Mouse (Mus musculus) cerebellum, postnatal 25 days (tissue): Measurements from ENCODE around the gene Nfkbil1.

Experiments
- DNase-seq, 2 experiments: peaks; one replicate each; pipeline ENCODE4 v3.0.0; 2021; ENCODE audit warnings: mixed read lengths in 2 of 2

Gene Nfkbil1

GRCm38 (mm10) chr17:35235614-35236389 is at the start of gene Nfkbil1:
Nfkbil1 (minus strand) TSS chr17:35235792.
- DNase-seq: peak; percentile 91 to 93

GRCm38 (mm10) chr17:35280276-35280675 is 44.7 kb upstream of the Nfkbil1 start:
- DNase-seq: no peak

GRCm38 (mm10) chr17:35278957-35279688 is 43.5 kb upstream of the Nfkbil1 start:
- no peak for DNase-seq

GRCm38 (mm10) chr17:35278049-35278448 is 42.5 kb upstream of the Nfkbil1 start:
- no peak for DNase-seq

GRCm38 (mm10) chr17:35276304-35276864 is 40.8 kb upstream of the Nfkbil1 start:
- no peak for DNase-seq

GRCm38 (mm10) chr17:35274770-35275169 is 39.2 kb upstream of the Nfkbil1 start:
- DNase-seq: peak; percentile 89 to 94

GRCm38 (mm10) chr17:35272249-35272648 is 36.7 kb upstream of the Nfkbil1 start:
- DNase-seq: no peak

GRCm38 (mm10) chr17:35269653-35270347 is 34.2 kb upstream of the Nfkbil1 start:
- no peak for DNase-seq

- DNase-seq: no peak
Observed at GRCm38 (mm10) chr17:35267399-35268086, 32.0 kb upstream of the Nfkbil1 start.

- DNase-seq: no peak
Observed at GRCm38 (mm10) chr17:35263523-35263883, 27.9 kb upstream of the Nfkbil1 start.

GRCm38 (mm10) chr17:35262664-35263522 is 27.3 kb upstream of the Nfkbil1 start, which contains the start of gene H2-D1:
H2-D1 (plus strand) TSS chr17:35262730.
- peak; percentile 97 to 99 for DNase-seq

- no peak for DNase-seq
Observed at GRCm38 (mm10) chr17:35261651-35262050, 26.1 kb upstream of the Nfkbil1 start.

- no peak for DNase-seq
Observed at GRCm38 (mm10) chr17:35259621-35260020, 24.0 kb upstream of the Nfkbil1 start.

- DNase-seq: no peak
Observed at GRCm38 (mm10) chr17:35258492-35259478, 23.2 kb upstream of the Nfkbil1 start.

GRCm38 (mm10) chr17:35257824-35258491 is 22.4 kb upstream of the Nfkbil1 start:
- DNase-seq: peak; percentile 96 to 97

GRCm38 (mm10) chr17:35257378-35257777 is 21.8 kb upstream of the Nfkbil1 start:
- DNase-seq: no peak

GRCm38 (mm10) chr17:35255704-35256103 is 20.1 kb upstream of the Nfkbil1 start:
- DNase-seq: no peak

- peak in 1 of 2 experiments; percentile 15 for DNase-seq
Observed at GRCm38 (mm10) chr17:35255301-35255700, 19.7 kb upstream of the Nfkbil1 start.
